Mouse (Mus musculus) midbrain, postnatal 0 days (tissue): ENCODE results near the gene Tmem251. TPM values are rescaled to one million over a fixed set of nuclear protein-coding genes. Genes with fewer than 3 reads are reported as not detected.

Experiments used
- ATAC-seq: fragments of 200-750 bp; cut with Nextera tagmentation; 2 replicates; pipeline ENCODE4 v1.8.0; 2017; ENCODE audit warnings: moderate number of reproducible peaks, mild to moderate bottlenecking, moderate TSS enrichment, moderate library complexity; ENCODE audit not compliant: low FRiP score
- DNase-seq: peaks from one replicate; pipeline ENCODE4 v3.0.0-alpha.2; 2015; ENCODE audit warnings: low spot score
- H3K27ac ChIP-seq: fragments of 300-500 bp; sonication (generic); 2 replicates; pipeline ENCODE4 v1.5.1; 2014; ENCODE audit warnings: low read depth, mild to moderate bottlenecking, low read length, mixed read lengths
- H3K27me3 ChIP-seq: fragments of 300-500 bp; sonication (generic); 2 replicates; pipeline ENCODE4 v1.6.1; 2014; ENCODE audit warnings: low read length, control low read depth, mixed read lengths; ENCODE audit not compliant: insufficient read depth
- H3K36me3 ChIP-seq: fragments of 300-500 bp; sonication (generic); 2 replicates; pipeline ENCODE4 v1.6.1; 2014; ENCODE audit warnings: low read length, control low read depth, mixed read lengths; ENCODE audit not compliant: insufficient read depth
- H3K4me1 ChIP-seq: fragments of 300-500 bp; sonication (generic); 2 replicates; pipeline ENCODE4 v1.6.1; 2014; ENCODE audit warnings: mild to moderate bottlenecking, control low read depth, antibody characterized with exemption, low read length, mixed read lengths; ENCODE audit not compliant: insufficient read depth
- H3K4me2 ChIP-seq: fragments of 300-500 bp; sonication (generic); 2 replicates; pipeline ENCODE4 v1.6.1; 2014; ENCODE audit warnings: low read depth, mild to moderate bottlenecking, low read length, mixed read lengths; ENCODE audit not compliant: poor library complexity, severe bottlenecking
- H3K4me3 ChIP-seq: fragments of 300-500 bp; sonication (generic); 2 replicates; pipeline ENCODE4 v1.5.1; 2014; ENCODE audit warnings: low read depth, mild to moderate bottlenecking, low read length, moderate library complexity
- H3K9ac ChIP-seq: fragments of 300-500 bp; sonication (generic); replicated peaks from 2 replicates; pipeline ENCODE4 v1.6.1; 2014; ENCODE audit warnings: mild to moderate bottlenecking, low read length, moderate library complexity, mixed read lengths; ENCODE audit not compliant: poor library complexity, severe bottlenecking
- H3K9me3 ChIP-seq: fragments of 300-500 bp; sonication (generic); 2 replicates; pipeline ENCODE4 v1.6.1; 2016; ENCODE audit warnings: low read length, control low read depth
- CTCF ChIP-seq: IDR thresholded peaks from 2 replicates; pipeline ENCODE4 v1.5.1; 2016; ENCODE audit warnings: antibody characterized with exemption, mild to moderate bottlenecking
- WGBS: fragments of 180-500 bp; shearing (Covaris S2); extraction: QIAGEN DNeasy Blood & Tissue Kit; methylation state at CpG from one replicate; pipeline ENCODE4 v1.1.7; 2014; 5-methylcytosine and 5-hydroxymethylcytosine counted together
- polyA plus RNA-seq: library from polyadenylated mRNA; unstranded; fragments of >200 nt; fragmentation: Nextera tagmentation; extraction: Ambion mirVana; gene quantifications from 2 replicates; pipeline ENCODE4 v1.2.1, GENCODE M21; 2015
- total RNA-seq: library from RNA; depleted of rRNA; stranded (reverse); fragments of >200 nt; gene quantifications from 2 replicates; pipeline ENCODE4 v1.2.3, GENCODE M21; 2014

The Tmem251 gene
- total and polyA plus RNA-seq, 2 experiments from 2014 or later: 6.2 to 11.9 TPM

GRCm38 (mm10) chr12:102742056-102742455 lies 1.5 kb upstream of the Tmem251 start:
- H3K36me3 ChIP-seq: 0 out of 2 replicates have a peak, but pooled peaks cover 3% of the 10 kb centered on the region
- no peak overlapping the region for H3K27ac ChIP-seq
- H3K4me3 ChIP-seq: no peak overlapping the region
- ATAC-seq (no peak), DNase-seq (no peak)
- no peak overlapping the region for H3K9ac ChIP-seq
- H3K9me3 ChIP-seq: no peaks in the 10 kb centered on the region
- 92% methylated on average over 7 of the region's 7 CpGs for WGBS
- peaks cover 6% of the 10 kb centered on the region; the same call in 1 of the 2 replicates for H3K4me1 ChIP-seq
- no peaks in the 10 kb centered on the region for H3K27me3 ChIP-seq
- no peak overlapping the region for H3K4me2 ChIP-seq
- no peak for TF ChIP-seq CTCF

DNA sequence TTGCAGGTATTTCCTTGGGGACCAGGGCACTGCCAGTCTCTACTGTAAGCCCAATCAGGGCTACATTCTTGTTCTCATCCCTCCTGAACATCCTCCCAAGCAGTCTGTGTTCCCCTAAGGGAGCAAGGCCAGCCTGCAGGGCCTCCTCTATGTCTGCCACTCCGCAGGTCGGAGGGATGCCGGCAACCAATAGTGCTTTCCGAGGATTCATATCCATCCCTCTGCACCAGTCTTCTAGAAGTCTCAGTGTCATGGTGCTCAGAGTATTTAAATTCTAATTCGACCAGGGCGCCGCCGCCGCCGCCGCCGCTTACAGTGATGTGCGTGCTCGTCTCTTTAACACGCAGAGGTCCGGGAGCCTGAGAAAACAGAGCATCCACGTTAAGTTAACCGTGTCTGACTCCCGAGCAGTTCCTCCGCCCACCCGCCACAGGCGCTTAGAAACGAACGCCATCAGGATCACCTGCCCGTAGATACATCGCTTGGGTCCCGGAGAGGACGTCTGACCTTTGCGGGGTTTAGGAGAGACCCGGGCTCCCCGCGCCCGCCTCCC lies 450 bp upstream of the Tmem251 start:
- Histone ChIP-seq H3K36me3 (0 out of 2 replicates have a peak, but pooled peaks cover 3% of the 10 kb centered on the region), H3K9ac (peak overlapping the region; percentile 89), H3K4me1 (peaks cover 6% of the 10 kb centered on the region; the same call in 1 of the 2 replicates), H3K27me3 (no peaks in the 10 kb centered on the region), H3K4me3 (peak overlapping the region; percentile 84), H3K4me2 (peak overlapping the region; percentile 68), H3K9me3 (no peaks in the 10 kb centered on the region), H3K27ac (peak overlapping the region; percentile 92)
- DNase-seq (no peak), ATAC-seq (peak; percentile 83)
- 1% methylated on average over 32 of the region's 33 CpGs for WGBS
- TF ChIP-seq CTCF: no peak

GRCm38 (mm10) chr12:102744839-102745238 lies 1.3 kb downstream of the Tmem251 start:
- 0 out of 2 replicates have a peak, but pooled peaks cover 3% of the 10 kb centered on the region for H3K36me3 ChIP-seq
- H3K9me3 ChIP-seq: no peaks in the 10 kb centered on the region
- no peaks in the 10 kb centered on the region for H3K27me3 ChIP-seq
- no peak overlapping the region for H3K27ac ChIP-seq
- H3K4me1 ChIP-seq: peaks cover 6% of the 10 kb centered on the region; the same call in 1 of the 2 replicates
- ATAC-seq: no peak
- TF ChIP-seq CTCF: peak; percentile 17; the same call in 1 of the 2 replicates
- 49% methylated on average over 6 of the region's 6 CpGs for WGBS
- peak overlapping the region; percentile 84; the same call in 1 of the 2 replicates for H3K4me3 ChIP-seq
- H3K4me2 ChIP-seq: peak overlapping the region; percentile 68
- DNase-seq: peak; percentile 22
- H3K9ac ChIP-seq: no peak overlapping the region

- Histone ChIP-seq H3K9ac (no peak overlapping the region), H3K27ac (no peak overlapping the region), H3K27me3 (no peaks in the 10 kb centered on the region), H3K9me3 (no peaks in the 10 kb centered on the region), H3K4me1 (no peaks in the 10 kb centered on the region), H3K4me2 (no peak overlapping the region), H3K36me3 (0 out of 2 replicates have a peak, but pooled peaks cover 3% of the 10 kb centered on the region), H3K4me3 (no peak overlapping the region)
- WGBS: 88% methylated on average over 3 of the region's 3 CpGs
- DNase-seq (no peak), ATAC-seq (no peak)
- TF ChIP-seq CTCF: no peak
Observed at GRCm38 (mm10) chr12:102748256-102748655, 4.7 kb downstream of the Tmem251 start.

DNA sequence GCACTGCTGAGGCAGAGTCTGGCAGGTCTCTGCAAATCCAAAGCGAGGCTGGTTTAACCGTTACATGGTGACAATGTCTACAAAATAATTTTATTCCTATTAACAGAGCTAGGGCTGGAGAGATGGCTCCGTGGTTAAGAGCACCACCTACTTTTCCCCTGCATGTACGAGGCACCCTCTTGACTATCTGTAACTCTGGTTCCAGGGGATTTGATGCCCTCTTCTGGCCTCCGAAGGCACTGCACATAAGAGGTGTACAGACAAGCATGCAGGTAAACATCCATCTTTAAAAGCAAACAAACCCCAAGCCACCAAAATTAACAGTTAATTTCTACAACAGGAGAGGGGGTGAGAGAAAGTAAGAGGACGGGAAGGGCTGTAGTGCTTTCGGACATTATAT lies 12.7 kb downstream of the Tmem251 start:
- DNase-seq: no peak
- Histone ChIP-seq H3K9me3 (no peaks in the 10 kb centered on the region), H3K27ac (no peak overlapping the region), H3K4me1 (peaks cover 9% of the 10 kb centered on the region), H3K9ac (peak overlapping the region; percentile 65; the same call in 1 of the 2 replicates), H3K36me3 (no peaks in the 10 kb centered on the region), H3K4me3 (peak overlapping the region; percentile 85; the same call in 1 of the 2 replicates), H3K27me3 (no peaks in the 10 kb centered on the region), H3K4me2 (peak overlapping the region; percentile 88)
- 87% methylated on average over 7 of the region's 7 CpGs for WGBS
- peak; percentile 61 for TF ChIP-seq CTCF
- no peak for ATAC-seq

DNA sequence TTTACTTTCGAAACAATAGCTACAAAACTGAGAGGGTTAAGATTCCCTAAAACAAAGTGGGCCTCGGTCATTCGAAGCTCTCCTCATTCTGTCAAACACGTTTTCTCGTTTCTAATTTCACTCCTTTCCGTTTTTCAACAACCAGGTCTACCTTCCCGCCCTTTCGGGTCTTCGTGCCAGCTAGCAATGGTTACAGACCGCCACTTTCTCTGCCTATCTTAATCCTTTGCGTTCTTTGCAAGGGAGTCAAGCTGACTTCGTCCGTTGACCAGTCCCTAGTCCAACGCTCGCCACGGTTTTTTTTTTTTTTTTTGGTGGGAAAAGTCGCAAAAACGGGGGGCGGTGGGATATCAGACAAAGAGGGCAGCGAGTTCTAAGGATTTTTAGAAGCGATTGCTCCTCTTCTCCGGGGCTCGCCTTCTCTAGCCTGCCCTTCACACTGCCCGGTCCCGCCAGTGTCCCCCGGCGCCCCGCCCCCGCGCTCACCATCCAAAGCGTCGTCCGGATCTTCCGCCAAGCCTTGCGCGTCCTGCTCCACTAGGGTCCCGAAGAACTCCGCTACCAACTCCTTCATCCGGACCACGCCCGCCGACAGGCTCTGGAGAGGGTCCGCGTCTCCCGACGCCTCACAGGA lies 13.6 kb downstream of the Tmem251 start:
- no peaks in the 10 kb centered on the region for H3K9me3 ChIP-seq
- H3K27ac ChIP-seq: peak overlapping the region; percentile 82
- peaks cover 9% of the 10 kb centered on the region for H3K4me1 ChIP-seq
- H3K27me3 ChIP-seq: no peaks in the 10 kb centered on the region
- WGBS: 1% methylated on average over 45 of the region's 46 CpGs
- peak overlapping the region; percentile 88 for H3K4me2 ChIP-seq
- ATAC-seq (peak; percentile 2; the same call in 1 of the 2 replicates), DNase-seq (no peak)
- H3K4me3 ChIP-seq: peak overlapping the region; percentile 85
- TF ChIP-seq CTCF: no peak
- H3K9ac ChIP-seq: peak overlapping the region; percentile 65
- H3K36me3 ChIP-seq: no peaks in the 10 kb centered on the region
